Mouse (Mus musculus) common myeloid progenitor, adult 5-6 weeks (primary cell): ENCODE results near the gene Stx5a. TPM values are rescaled to one million over a fixed set of nuclear protein-coding genes. Genes with fewer than 3 reads are reported as not detected.

Experiments
- ATAC-seq: replicated peaks from 2 replicates; pipeline ENCODE4 v1.8.0; 2016; ENCODE audit warnings: low read depth, mild to moderate bottlenecking, moderate TSS enrichment, inconsistent platforms; ENCODE audit not compliant: poor library complexity, severe bottlenecking
- total RNA-seq: library from RNA; stranded (forward); fragments of 200-1000, 187-1606 nt; gene quantifications from 2 replicates; pipeline ENCODE4 v1.2.3, GENCODE M21; 2017

Gene Stx5a
- total RNA-seq, 1 experiment from 2014 or later = 60.0 TPM

DNA sequence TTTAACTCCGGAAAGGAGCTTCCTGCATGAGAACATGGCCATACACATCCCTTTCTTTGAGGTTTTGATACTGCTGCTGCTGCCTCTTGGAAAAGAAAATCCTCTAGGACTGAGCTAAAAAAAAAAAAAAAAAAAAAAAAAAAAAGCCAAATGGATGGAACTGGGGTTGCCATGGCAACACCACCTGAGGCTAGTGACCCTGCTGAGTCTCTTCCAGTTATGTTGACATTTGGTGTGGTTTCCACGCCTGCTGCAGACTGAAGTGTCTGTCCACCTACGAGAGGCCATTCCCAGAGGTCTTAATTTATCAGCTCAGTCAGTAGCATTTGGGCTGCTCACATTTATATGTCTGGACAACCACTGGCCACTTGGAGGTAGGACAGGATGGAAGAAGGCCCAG, 47.3 kb downstream of the Stx5a start:
- ATAC-seq = no peak

DNA sequence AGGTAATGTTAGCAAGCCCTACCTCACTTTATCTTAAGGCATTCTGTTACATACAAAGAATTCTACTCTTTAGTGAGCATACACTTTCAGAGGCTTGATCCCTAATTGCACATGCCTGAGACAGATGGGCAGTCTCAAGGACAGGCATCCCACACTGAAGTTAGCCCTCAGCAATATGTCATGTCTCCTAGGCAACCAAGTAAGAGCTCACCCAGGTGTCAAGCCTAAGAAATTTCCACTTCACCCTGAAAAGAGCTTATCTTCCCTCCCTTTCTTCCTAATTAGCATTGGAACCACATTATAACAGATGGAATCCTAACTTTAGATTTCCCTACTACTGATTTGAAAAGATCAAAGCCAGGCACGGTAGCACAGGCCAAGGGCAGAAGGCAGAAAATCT, 48.0 kb downstream of the Stx5a start:
- ATAC-seq = no peak

DNA sequence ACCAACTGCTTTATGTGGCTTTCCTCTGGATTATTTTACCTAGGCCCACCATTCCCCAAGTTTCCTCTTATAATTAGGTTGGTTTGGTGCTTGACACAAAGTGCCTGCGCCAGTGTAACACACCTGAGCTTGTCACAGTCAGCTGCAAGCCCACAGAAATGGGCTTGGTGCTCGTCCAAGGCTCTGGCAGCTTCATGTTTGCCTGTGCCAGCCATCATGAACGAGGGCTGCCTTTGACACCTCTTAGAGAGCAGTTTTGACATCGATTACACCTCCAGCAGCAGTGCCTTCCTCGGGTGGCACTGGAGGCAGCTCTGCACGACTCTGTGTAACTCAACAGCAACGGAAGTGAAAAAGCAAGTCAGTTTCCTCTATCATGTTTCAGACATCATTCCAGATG, 49.0 kb downstream of the Stx5a start:
- ATAC-seq = no peak

DNA sequence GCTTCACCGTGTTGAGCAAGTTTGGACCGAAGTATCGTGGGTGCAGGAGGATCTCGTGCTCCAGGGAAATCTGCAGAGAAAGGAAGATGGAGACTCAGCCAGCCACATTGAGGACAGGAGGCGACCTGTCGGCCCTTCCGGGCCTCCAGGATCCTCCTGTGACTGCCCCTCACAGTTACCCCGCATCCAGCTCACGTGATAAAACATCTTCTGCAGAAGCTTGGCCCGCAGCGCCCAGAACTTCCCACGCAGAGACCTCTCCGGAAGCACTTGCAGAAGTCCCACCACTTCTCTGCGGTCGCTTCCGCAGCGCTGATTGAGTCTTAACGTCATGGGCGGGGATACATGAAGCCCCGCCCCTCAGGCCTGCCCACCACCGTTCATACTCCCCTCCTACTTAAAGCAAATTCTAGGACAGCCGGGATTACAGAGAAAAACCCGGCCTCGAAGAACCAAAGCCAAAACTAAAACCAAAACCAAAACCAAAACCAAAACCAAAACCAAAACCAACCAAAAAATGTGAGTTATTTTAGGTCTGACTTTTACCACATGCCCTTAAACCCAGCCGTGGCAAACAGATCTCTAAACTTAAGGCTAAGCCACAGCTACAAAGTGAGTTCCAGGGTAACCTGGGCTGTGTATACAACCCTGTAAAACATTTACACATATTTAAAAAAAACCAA, 57.2 kb downstream of the Stx5a start, which contains the start of gene Polr2g:
Polr2g (minus strand) TSS at position 314 of the 683 bp plus-strand sequence.
- peak; percentile 70 for ATAC-seq

DNA sequence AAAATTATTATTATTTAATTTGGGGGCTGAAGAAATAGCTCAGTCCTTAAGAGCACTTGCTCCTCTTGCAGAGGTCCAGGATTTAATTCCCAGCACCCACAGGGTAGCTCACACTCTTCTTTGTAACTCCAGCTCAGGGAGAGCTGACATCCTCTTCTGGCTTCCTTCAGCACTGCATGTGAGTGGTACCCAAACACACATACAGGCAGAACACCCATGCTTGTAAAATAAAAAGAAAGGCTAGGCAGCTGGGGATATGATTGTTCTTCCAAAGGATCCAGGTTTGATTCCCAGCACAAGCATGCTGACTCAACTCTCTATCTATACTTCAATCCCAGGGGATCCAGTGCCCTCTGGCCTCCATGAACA, 57.7 kb downstream of the Stx5a start:
- no peak for ATAC-seq

DNA sequence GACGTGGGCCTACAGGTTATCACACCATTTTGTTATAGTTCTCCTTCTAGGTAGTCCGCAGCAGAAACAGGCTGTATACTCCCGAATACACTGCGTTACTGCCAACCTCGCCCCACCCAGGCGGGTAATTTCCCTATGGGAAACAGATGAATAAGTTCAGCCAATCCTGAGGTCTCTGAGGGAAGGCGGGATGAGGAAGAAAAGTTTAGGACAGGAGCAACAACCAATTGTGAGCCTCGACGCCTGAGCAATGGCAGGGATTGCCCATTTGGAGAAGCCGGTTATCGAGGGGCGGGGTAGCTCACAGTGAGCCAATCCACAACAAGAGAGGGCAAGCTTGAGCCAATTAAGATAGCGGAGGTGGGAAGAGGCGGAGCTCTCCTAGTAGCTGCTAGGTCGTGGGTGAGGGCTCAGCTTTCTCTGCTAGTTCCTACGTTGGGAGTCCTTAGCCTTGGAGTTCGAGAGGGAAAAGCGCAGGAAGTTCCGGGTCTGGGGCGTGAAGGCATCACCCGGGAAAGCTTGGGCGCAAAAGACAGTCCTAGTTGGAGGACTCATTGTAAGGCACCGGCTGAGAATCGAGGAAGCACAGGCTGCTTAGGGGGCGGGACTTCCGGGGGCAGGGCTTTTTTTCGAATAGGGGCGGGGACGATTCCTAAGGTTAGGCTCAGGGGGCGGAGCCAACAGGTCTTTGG, 61.1 kb downstream of the Stx5a start, which contains the start of gene Zbtb3:
Zbtb3 (plus strand) TSS at position 426 of the 692 bp plus-strand sequence.
- peak; percentile 86 for ATAC-seq

DNA sequence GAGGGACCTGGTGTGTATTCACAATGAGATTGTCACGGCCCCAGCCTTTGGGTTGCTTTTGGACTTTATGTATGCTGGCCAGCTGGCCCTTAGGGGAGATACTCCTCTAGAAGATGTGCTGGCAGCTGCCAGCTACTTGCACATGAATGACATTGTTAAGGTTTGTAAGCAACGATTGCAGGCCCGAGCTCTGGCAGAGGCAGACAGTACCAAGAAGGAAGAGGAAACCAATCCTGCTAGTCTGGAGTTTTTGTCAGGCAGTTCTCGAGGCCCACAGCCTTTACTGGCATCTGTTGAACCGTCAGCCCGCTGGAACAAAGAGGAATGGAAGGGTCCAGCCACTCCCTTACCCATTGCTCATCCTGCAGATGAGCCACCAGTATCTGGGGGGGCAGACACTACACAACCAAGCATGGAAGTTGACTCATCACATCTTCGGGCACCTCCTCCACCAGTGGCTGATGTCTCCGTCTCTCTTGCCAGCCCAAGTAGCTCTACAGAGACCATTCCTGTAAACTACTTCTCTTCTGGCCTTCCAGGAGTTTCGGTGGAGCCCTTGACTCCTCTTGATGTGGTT, 62.1 kb downstream of the Stx5a start:
- no peak for ATAC-seq

DNA sequence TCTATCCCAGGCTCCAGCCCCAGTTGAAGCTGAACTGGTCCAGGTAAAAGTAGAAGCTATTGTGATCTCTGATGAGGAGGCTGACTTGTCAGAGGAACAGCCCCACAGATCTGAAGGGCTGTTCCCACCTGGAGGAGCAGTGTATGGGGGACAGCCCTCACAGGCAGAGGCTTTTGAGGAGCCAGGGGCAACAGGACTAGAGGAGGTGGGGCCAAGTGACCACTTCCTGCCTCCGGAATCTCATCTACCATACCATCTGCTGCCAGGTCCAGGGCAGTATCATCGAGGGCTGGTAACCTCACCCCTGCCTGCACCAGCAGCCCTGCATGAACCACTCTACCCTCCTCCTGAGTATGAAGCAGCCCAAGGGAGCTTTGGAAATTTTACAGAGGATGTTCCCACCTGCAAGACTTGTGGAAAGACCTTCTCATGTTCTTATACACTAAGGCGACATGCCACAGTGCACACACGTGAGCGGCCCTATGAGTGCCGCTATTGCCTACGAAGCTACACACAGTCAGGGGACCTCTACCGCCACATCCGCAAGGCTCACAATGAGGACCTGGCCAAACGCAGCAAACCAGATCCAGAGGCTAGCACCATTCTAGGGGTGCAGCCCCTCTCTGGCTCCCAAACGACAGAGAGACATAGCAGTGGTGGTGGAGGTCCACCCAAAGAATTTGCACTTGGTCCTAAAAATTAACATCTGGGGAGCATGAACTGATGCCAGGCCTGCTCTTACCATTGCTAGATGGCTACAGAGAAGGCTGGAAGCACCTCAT, 62.9 kb downstream of the Stx5a start:
- peak; percentile 31 for ATAC-seq

Other genes with a start within 250 kb of the Stx5a start
- gene Slc22a8, start 150.2 kb upstream of the Stx5a start, total RNA-seq = not detected in 2 replicates
- gene Slc22a6, start 123.4 kb upstream of the Stx5a start, total RNA-seq = not detected in 2 replicates
- gene Chrm1, start 77.6 kb upstream of the Stx5a start, total RNA-seq = not detected in 2 replicates
- gene Slc3a2, start 18.0 kb upstream of the Stx5a start, total RNA-seq = 124 and 150 TPM in 2 replicates
- gene Wdr74, start 5.6 kb upstream of the Stx5a start, total RNA-seq = 121 and 149 TPM in 2 replicates
- gene 1700092M07Rik, start 695 bp upstream of the Stx5a start, total RNA-seq = 1.5 and 5.8 TPM in 2 replicates
- 126 and 129 TPM in 2 replicates for gene Nxf1, start 15.7 kb downstream of the Stx5a start, total RNA-seq
- gene Tmem223, start 29.6 kb downstream of the Stx5a start, total RNA-seq = 36.9 and 48.2 TPM in 2 replicates
- 57.4 and 60.0 TPM in 2 replicates for gene Tmem179b, start 33.1 kb downstream of the Stx5a start, total RNA-seq
- gene Taf6l, start 45.0 kb downstream of the Stx5a start, total RNA-seq = 10.3 and 11.4 TPM in 2 replicates
- 52.9 and 62.4 TPM in 2 replicates for gene Polr2g, start 57.2 kb downstream of the Stx5a start, total RNA-seq
- gene Zbtb3, start 61.1 kb downstream of the Stx5a start, total RNA-seq = 1.8 and 1.9 TPM in 2 replicates
- gene Ttc9c, start 77.9 kb downstream of the Stx5a start, total RNA-seq = 65.7 and 68.2 TPM in 2 replicates
- 89.1 and 100 TPM in 2 replicates for gene Hnrnpul2, start 78.6 kb downstream of the Stx5a start, total RNA-seq
- gene AC129217.1, start 88.4 kb downstream of the Stx5a start, total RNA-seq = 4.2 TPM in 1 of 2 replicates, not detected in the other
- 34.5 and 41.5 TPM in 2 replicates for gene Bscl2, start 96.1 kb downstream of the Stx5a start, total RNA-seq
- not detected in 2 replicates for gene Gng3, start 97.8 kb downstream of the Stx5a start, total RNA-seq
- 0.73 TPM in 1 of 2 replicates, not detected in the other for gene Lrrn4cl, start 109.4 kb downstream of the Stx5a start, total RNA-seq
- gene Ubxn1, start 130.1 kb downstream of the Stx5a start, total RNA-seq = 176 and 210 TPM in 2 replicates
- 110 and 122 TPM in 2 replicates for gene Uqcc3, start 139.5 kb downstream of the Stx5a start, total RNA-seq
- gene Lbhd1, start 142.3 kb downstream of the Stx5a start, total RNA-seq = 7.7 and 35.4 TPM in 2 replicates
- not detected in 2 replicates for gene Gm49403, start 142.5 kb downstream of the Stx5a start, total RNA-seq
- gene 1810009A15Rik, start 147.4 kb downstream of the Stx5a start, total RNA-seq = 53.0 and 62.6 TPM in 2 replicates
- gene Gm49416, start 147.5 kb downstream of the Stx5a start, total RNA-seq = not detected in 2 replicates
- 10.5 and 18.5 TPM in 2 replicates for gene Ints5, start 151.6 kb downstream of the Stx5a start, total RNA-seq
- gene Ganab, start 156.7 kb downstream of the Stx5a start, total RNA-seq = 63.4 and 73.1 TPM in 2 replicates
- gene B3gat3, start 179.0 kb downstream of the Stx5a start, total RNA-seq = 17.5 and 18.6 TPM in 2 replicates
- 2.0 and 3.2 TPM in 2 replicates for gene Rom1, start 187.9 kb downstream of the Stx5a start, total RNA-seq
- 22.9 and 41.2 TPM in 2 replicates for gene Eml3, start 188.1 kb downstream of the Stx5a start, total RNA-seq
- gene Mta2, start 200.5 kb downstream of the Stx5a start, total RNA-seq = 151 and 180 TPM in 2 replicates
- gene Tut1, start 212.4 kb downstream of the Stx5a start, total RNA-seq = 19.9 and 25.9 TPM in 2 replicates
- 721 and 789 TPM in 2 replicates for gene Eef1g, start 225.6 kb downstream of the Stx5a start, total RNA-seq
- gene Ahnak, start 247.9 kb downstream of the Stx5a start, total RNA-seq = 14.1 and 14.9 TPM in 2 replicates